Mouse (Mus musculus) C2C12 (cell line): ENCODE measurements around the gene Acadl.

Experiments
- CEBPB ChIP-seq: IDR thresholded peaks from one replicate; pipeline ENCODE4 v1.6.1; 2011; ENCODE audit warnings: low read depth, mild to moderate bottlenecking, control low read depth, moderate library complexity
- CTCF ChIP-seq: IDR thresholded peaks from one replicate; pipeline ENCODE4 v1.5.1; 2011; ENCODE audit not compliant: control insufficient read depth, insufficient read depth, insufficient read length
- MAX ChIP-seq: IDR thresholded peaks from one replicate; pipeline ENCODE4 v1.6.1; 2011; ENCODE audit warnings: mild to moderate bottlenecking, control low read depth
- MYOG ChIP-seq: IDR thresholded peaks from one replicate; pipeline ENCODE4 v1.6.1; 2011; ENCODE audit not compliant: control insufficient read depth, insufficient read length; ENCODE audit errors: extremely low read depth

GRCm38 (mm10) chr1:66845690-66846318 is 17.3 kb downstream of the Acadl start:
- no peak for TF ChIP-seq CTCF
- TF ChIP-seq MAX: no peak
- TF ChIP-seq CEBPB: no peak
- TF ChIP-seq MYOG: no peak
